Mouse (Mus musculus) neural tube, embryonic 15.5 days (tissue): ENCODE measurements at regions not wholly inside any gene's neighbourhood (a gene's known extent, or its start where the extent isn't known, plus 50 kb on each side); places are given as distances from the start of the nearest gene placed in this dataset.

Source experiments
- ATAC-seq: fragments of 200-750 bp; cut with Nextera tagmentation; 2 replicates; pipeline ENCODE4 v1.8.0; 2017; ENCODE audit warnings: mild to moderate bottlenecking, moderate TSS enrichment, moderate library complexity; ENCODE audit not compliant: low FRiP score
- H3K27ac ChIP-seq: fragments of 300-500 bp; sonication (generic); replicated peaks from 2 replicates; pipeline ENCODE4 v1.5.1; 2015; ENCODE audit warnings: mild to moderate bottlenecking, inconsistent platforms
- H3K27me3 ChIP-seq: fragments of 300-500 bp; sonication (generic); replicated peaks from 2 replicates; pipeline ENCODE4 v1.6.1; 2015; ENCODE audit warnings: inconsistent platforms
- H3K36me3 ChIP-seq: fragments of 300-500 bp; sonication (generic); 2 replicates; pipeline ENCODE4 v1.6.1; 2015; ENCODE audit warnings: inconsistent platforms
- H3K4me1 ChIP-seq: fragments of 300-500 bp; sonication (generic); 2 replicates; pipeline ENCODE4 v1.6.1; 2015; ENCODE audit warnings: inconsistent platforms
- H3K4me2 ChIP-seq: fragments of 300-500 bp; sonication (generic); 2 replicates; pipeline ENCODE4 v1.6.1; 2015; ENCODE audit warnings: inconsistent platforms, mild to moderate bottlenecking, moderate library complexity
- H3K4me3 ChIP-seq: fragments of 300-500 bp; sonication (generic); replicated peaks from 2 replicates; pipeline ENCODE4 v1.5.1; 2015; ENCODE audit warnings: mild to moderate bottlenecking, inconsistent platforms
- H3K9ac ChIP-seq: fragments of 300-500 bp; sonication (generic); replicated peaks from 2 replicates; pipeline ENCODE4 v1.6.1; 2015; ENCODE audit warnings: mild to moderate bottlenecking, inconsistent platforms
- H3K9me3 ChIP-seq: fragments of 300-500 bp; sonication (generic); replicated peaks from 2 replicates; pipeline ENCODE4 v1.6.1; 2016; ENCODE audit warnings: inconsistent platforms
- WGBS: fragments of 180-500 bp; shearing (Covaris S2); methylation state at CpG from one replicate; pipeline ENCODE4 v1.1.7; 2015; ENCODE audit warnings: mixed read lengths; 5-methylcytosine and 5-hydroxymethylcytosine counted together

DNA sequence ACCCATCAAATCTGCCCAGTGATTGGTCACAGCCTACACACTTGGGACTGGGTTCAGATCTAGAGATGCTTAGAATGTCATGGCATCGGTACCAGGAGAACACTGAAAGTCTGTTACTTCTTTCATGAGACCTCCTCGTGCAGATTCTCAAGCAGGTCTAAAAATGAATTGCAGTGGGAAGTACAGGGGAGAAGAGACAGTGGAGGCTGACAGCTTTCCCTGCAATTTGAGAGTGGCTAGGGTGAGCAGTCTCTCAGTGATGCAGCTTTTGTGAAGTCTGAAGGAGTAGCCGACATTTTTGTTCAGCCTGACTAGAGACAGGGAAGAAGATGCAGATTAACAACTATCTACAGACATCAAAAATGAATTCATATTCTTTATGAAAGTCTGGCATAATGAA lies 112.5 kb downstream of the Fam198b start:
- no peak overlapping the region for H3K4me2 ChIP-seq
- 81% methylated on average over 3 of the region's 3 CpGs for WGBS
- no peaks in the 10 kb centered on the region for H3K9me3 ChIP-seq
- no peaks in the 10 kb centered on the region for H3K4me1 ChIP-seq
- no peak overlapping the region for H3K4me3 ChIP-seq
- no peak for ATAC-seq
- H3K27me3 ChIP-seq: no peaks in the 10 kb centered on the region
- no peak overlapping the region for H3K9ac ChIP-seq
- H3K27ac ChIP-seq: no peak overlapping the region
- no peaks in the 10 kb centered on the region for H3K36me3 ChIP-seq

DNA sequence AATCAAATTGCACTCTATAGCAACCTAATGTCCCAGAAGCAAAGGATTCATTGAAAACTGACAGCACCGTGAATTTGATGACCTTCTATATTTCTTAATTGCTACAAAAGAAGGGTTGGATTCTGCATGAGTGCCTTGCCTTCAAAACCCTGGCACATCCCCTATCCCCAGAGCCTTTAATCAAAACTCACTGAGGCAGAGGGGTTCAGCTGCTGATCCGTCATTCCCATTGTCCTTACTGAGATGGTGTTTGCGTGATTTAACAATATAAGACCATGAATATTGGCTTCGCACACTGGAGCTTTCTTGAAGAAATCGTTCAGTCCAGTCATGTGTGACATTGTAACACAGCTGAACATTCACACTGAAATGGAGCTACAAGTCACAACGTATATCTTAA lies 118.0 kb downstream of the Fam198b start:
- no peak overlapping the region for H3K9ac ChIP-seq
- H3K27me3 ChIP-seq: no peaks in the 10 kb centered on the region
- no peaks in the 10 kb centered on the region for H3K36me3 ChIP-seq
- H3K4me3 ChIP-seq: no peak overlapping the region
- no peak for ATAC-seq
- no peak overlapping the region for H3K27ac ChIP-seq
- no peaks in the 10 kb centered on the region for H3K4me1 ChIP-seq
- H3K9me3 ChIP-seq: no peaks in the 10 kb centered on the region
- 25% methylated on average over 6 of the region's 6 CpGs for whole genome bisulfite sequencing
- H3K4me2 ChIP-seq: no peak overlapping the region

DNA sequence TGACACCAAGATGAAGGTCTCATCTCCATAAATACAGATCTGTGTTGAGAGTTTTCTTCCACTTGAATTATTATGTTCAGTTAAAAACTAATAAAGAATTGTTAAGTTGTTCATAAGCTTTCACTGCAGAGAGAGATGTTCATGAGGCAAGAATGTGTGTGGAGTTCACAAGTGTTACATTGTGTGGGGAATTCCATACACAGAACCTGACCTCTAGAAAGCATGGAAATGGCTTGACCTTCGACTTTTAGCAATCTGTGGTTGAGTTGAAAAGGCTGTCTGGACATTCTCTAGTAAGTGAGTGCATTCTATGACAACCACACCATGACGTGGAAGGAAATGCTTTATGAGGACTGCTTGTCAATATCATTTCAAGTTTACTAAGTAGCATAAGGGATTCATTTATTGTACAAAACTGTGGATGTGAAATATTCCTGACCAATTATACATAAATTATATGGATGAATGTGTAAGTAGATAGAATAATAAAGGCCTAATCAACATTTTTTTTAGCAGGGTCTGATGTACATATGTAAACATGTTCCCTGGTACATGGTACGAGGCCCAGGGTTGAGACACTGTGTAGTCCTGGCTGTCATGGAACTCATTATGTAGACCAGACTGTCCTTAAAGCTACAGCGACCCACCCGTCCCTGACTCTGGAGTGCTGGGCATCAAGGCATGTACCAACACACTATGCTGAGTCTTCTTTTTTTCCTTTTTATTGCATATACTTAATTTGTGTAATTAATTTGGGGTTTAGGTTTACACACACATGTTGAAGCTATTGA lies 119.2 kb downstream of the Fam198b start:
- Histone ChIP-seq H3K4me1 (no peaks in the 10 kb centered on the region), H3K27me3 (no peaks in the 10 kb centered on the region), H3K9ac (no peak overlapping the region), H3K9me3 (no peaks in the 10 kb centered on the region), H3K4me3 (no peak overlapping the region), H3K36me3 (no peaks in the 10 kb centered on the region), H3K27ac (no peak overlapping the region), H3K4me2 (no peak overlapping the region)
- 56% methylated on average over 5 of the region's 5 CpGs for WGBS
- no peak for ATAC-seq

DNA sequence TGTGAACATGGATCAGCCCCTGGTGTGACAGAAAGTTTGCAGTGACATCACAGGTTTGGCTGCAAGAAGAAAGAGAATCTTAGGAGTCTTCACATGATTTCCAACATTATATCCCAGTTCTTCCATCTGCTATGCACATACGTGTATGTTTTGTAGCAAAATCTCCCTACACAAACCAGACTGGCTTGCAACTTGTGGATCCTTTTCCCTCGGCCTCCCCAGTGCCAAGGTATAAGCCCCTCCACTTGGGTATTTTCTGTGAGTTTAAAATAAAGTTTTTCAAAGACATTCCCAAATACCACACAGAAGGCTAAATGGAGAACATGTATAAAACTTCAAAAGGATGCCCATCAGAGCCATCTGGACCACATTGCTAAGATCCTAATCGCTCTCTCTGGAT lies 120.2 kb downstream of the Fam198b start:
- Histone ChIP-seq H3K9ac (no peak overlapping the region), H3K4me3 (no peak overlapping the region), H3K27me3 (no peaks in the 10 kb centered on the region), H3K27ac (no peak overlapping the region), H3K4me1 (no peaks in the 10 kb centered on the region), H3K36me3 (no peaks in the 10 kb centered on the region), H3K4me2 (no peak overlapping the region), H3K9me3 (no peaks in the 10 kb centered on the region)
- no peak for ATAC-seq
- 88% methylated on average over 3 of the region's 3 CpGs for WGBS

DNA sequence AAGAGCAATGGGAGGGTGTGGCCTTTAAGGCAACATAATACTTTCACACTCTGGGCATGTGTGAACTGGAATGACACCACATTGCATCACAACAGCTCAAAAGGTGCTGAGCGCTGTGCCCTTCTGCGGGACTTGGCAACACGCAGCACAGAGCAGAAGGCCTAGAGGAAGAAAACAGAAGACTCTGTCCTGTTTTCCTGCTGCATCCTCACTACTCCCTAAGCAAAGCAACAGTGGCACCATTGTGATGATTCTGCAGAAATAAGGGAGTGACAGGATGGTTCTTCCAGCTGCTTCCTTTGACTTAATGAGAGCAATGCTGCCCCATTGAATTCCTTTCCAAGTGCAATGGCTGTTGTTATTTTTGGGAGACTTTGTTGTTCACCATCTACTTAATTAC lies 120.6 kb downstream of the Fam198b start:
- H3K4me2 ChIP-seq: no peak overlapping the region
- H3K27ac ChIP-seq: no peak overlapping the region
- H3K4me1 ChIP-seq: no peaks in the 10 kb centered on the region
- H3K36me3 ChIP-seq: no peaks in the 10 kb centered on the region
- no peaks in the 10 kb centered on the region for H3K27me3 ChIP-seq
- no peak overlapping the region for H3K4me3 ChIP-seq
- 89% methylated on average over 3 of the region's 3 CpGs for WGBS
- no peak overlapping the region for H3K9ac ChIP-seq
- no peaks in the 10 kb centered on the region for H3K9me3 ChIP-seq
- ATAC-seq: no peak

DNA sequence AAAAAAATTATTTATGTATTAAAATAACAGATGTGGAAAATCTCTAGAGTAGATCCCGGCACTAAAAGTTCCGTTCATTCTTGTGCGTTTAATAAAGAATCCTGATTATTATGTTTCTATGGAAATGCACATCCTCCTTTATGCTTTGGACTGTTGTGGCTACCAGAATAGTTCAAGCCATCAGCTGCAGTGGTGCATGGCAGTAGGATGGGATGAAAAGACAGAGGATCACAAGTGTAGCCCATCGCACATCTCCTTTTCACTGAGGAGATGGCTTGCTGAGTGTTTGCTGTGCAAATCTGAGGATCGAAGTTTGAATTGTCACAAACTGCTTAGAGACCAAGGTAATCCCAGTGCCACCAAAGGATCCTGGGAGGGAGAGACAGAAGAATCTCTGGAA lies 121.0 kb downstream of the Fam198b start:
- H3K4me1 ChIP-seq: no peaks in the 10 kb centered on the region
- H3K27me3 ChIP-seq: no peaks in the 10 kb centered on the region
- no peaks in the 10 kb centered on the region for H3K36me3 ChIP-seq
- H3K9ac ChIP-seq: no peak overlapping the region
- H3K27ac ChIP-seq: no peak overlapping the region
- no peaks in the 10 kb centered on the region for H3K9me3 ChIP-seq
- no peak overlapping the region for H3K4me3 ChIP-seq
- no peak for ATAC-seq
- no peak overlapping the region for H3K4me2 ChIP-seq
- 90% methylated on average over 5 of the region's 5 CpGs for WGBS

DNA sequence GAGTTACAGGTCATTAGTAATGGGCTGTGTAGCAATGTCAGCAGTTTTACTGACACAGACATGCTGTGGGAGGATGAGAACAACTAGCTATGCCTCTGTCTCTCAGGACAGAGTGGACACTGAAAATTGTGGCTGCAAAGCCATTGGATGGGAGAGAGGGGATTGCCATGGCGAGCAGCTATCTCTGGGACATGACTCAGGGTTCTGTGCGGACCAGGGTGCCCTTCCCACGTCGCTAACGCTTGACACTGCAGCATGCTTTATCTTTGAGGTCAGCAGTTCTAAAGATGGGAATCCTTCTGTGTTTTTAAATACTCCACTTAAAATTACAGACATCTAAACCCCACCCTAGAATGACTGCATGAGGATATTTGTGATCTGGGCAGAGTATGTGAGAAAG lies 121.9 kb downstream of the Fam198b start:
- no peaks in the 10 kb centered on the region for H3K9me3 ChIP-seq
- WGBS: 88% methylated on average over 5 of the region's 5 CpGs
- H3K4me3 ChIP-seq: no peak overlapping the region
- no peaks in the 10 kb centered on the region for H3K27me3 ChIP-seq
- no peak for ATAC-seq
- no peaks in the 10 kb centered on the region for H3K4me1 ChIP-seq
- H3K9ac ChIP-seq: no peak overlapping the region
- H3K4me2 ChIP-seq: no peak overlapping the region
- H3K36me3 ChIP-seq: no peaks in the 10 kb centered on the region
- no peak overlapping the region for H3K27ac ChIP-seq

DNA sequence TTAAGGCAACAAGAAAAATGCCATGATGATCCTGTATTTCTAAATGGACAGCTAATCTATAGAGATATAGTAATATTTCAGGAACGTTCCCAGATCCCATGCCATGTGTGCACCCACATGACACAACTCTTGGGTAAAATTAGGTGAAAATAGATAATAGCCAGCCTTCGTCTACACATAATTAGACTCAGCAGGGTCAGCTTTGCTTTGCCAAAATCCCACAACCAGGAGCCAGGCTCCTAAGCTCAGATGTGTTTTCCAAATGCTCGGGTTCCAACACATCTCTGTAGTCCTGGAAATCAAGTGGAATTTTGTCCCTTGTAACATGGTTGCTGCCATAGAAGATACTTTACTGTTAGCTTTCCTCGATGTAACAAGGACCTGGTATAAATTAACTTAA lies 122.7 kb downstream of the Fam198b start:
- Histone ChIP-seq H3K4me2 (no peak overlapping the region), H3K9me3 (no peaks in the 10 kb centered on the region), H3K9ac (no peak overlapping the region), H3K36me3 (no peaks in the 10 kb centered on the region), H3K27me3 (no peaks in the 10 kb centered on the region), H3K4me1 (no peaks in the 10 kb centered on the region), H3K27ac (no peak overlapping the region), H3K4me3 (no peak overlapping the region)
- no peak for ATAC-seq
- WGBS: 75% methylated on average over 4 of the region's 4 CpGs

DNA sequence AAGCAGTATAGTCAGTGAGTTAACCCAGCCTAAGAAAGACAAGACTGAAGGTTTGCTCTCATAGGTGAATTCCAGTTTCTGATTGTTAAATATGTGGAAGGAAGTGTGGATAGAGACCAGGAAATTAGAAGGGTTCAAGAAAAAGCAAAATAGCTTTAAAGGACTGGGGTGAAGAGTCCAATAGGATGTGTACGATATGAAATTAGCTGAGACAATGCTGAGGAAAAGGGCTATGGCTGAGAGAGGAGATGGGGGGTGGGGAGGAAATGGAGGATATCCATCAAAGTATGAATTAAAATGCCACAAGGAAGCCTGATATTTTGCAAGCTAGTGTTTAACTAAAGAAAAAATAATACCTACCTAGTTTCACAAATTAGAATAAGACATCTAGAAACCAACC lies 124.9 kb downstream of the Fam198b start:
- Histone ChIP-seq H3K27ac (no peak overlapping the region), H3K9me3 (no peaks in the 10 kb centered on the region), H3K27me3 (no peaks in the 10 kb centered on the region), H3K4me2 (no peak overlapping the region), H3K36me3 (no peaks in the 10 kb centered on the region), H3K9ac (no peak overlapping the region), H3K4me3 (no peak overlapping the region), H3K4me1 (no peaks in the 10 kb centered on the region)
- WGBS: 80% methylated on average over 1 of the region's 1 CpGs
- no peak for ATAC-seq

DNA sequence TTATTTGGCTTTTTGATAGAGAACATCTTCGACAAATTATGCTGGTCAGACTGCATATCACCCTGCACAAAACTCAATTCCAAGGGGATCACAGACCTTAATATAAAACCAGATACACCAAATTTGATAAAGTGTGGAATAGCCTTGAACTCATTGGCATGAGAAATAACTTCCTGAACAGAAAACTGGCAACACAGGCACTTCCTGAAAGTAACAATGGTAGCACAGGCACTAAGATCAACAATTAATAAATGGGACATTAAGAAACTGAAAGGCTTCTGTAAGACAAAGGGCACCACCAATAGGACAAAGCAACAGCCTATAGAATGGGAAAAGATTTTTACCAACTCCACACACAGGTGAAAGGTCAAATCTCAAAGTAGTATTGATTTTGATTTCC lies 141.5 kb downstream of the Fam198b start:
- H3K27ac ChIP-seq: no peak overlapping the region

DNA sequence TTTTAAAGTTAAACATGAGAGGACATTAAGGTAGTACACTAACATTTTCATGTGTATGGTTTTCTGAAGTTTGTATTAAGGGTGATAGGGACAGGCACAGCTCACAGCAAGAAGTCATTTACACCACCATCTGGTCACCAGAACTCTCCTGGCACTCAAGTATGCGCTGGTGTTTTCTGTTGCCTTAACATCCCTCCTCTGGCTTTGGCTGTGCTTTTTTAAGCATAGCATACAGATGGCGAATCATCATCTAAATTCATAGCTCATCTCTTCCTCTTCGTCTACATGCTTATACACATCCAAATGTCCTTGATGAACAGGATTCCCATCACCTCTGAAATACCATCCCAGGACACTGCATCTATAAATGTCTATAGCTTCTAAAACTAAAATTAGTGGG lies 148.7 kb downstream of the Fam198b start:
- H3K27ac ChIP-seq: no peak overlapping the region
- no peaks in the 10 kb centered on the region for H3K27me3 ChIP-seq
- H3K4me2 ChIP-seq: no peak overlapping the region
- no peaks in the 10 kb centered on the region for H3K4me1 ChIP-seq
- 82% methylated on average over 3 of the region's 3 CpGs for WGBS
- H3K36me3 ChIP-seq: no peaks in the 10 kb centered on the region
- H3K4me3 ChIP-seq: no peak overlapping the region
- H3K9me3 ChIP-seq: no peaks in the 10 kb centered on the region
- H3K9ac ChIP-seq: no peak overlapping the region
- no peak for ATAC-seq

More for the DNA sequence above, 141.5 kb downstream of the Fam198b start:
- H3K4me3 ChIP-seq: no peak overlapping the region
- no peaks in the 10 kb centered on the region for H3K4me1 ChIP-seq
- no peaks in the 10 kb centered on the region for H3K36me3 ChIP-seq
- ATAC-seq: no peak
- no peak overlapping the region for H3K9ac ChIP-seq
- 93% methylated on average over 1 of the region's 1 CpGs for WGBS
- H3K4me2 ChIP-seq: no peak overlapping the region
- no peaks in the 10 kb centered on the region for H3K9me3 ChIP-seq
- H3K27me3 ChIP-seq: no peaks in the 10 kb centered on the region

DNA sequence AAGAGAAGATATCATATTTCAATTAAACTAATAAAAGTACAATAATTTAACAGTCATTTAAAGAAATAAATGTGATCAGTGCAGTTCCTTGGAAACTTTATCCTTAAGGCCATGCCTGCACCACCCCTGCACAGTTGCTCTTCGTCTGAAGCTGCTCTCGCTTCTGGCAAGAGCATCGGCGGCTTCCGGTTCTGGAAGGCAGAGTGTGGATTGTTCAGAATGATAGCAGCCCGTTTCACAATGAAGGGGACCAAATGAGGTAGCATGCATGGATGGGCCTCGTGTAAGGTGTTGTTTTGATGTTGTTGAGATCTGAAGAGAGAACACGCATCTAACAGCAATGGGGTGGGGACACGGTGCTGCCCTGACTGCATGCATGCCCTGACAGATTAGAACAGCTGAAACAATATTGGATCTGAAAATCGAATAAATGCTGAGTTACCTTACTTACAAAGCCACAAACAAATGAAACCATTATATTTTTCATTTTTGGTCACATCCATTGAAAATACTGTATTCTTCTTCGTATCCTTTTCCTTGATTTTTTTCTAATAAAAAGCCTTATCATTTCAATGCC lies 154.3 kb downstream of the Fam198b start:
- no peak for ATAC-seq
- Histone ChIP-seq H3K9me3 (no peaks in the 10 kb centered on the region), H3K4me3 (no peak overlapping the region), H3K27ac (no peak overlapping the region), H3K4me1 (no peaks in the 10 kb centered on the region), H3K9ac (no peak overlapping the region), H3K4me2 (no peak overlapping the region), H3K27me3 (no peaks in the 10 kb centered on the region), H3K36me3 (no peaks in the 10 kb centered on the region)
- 83% methylated on average over 11 of the region's 11 CpGs for WGBS
